Mouse (Mus musculus) T-cell, adult 2 months (primary cell): Measurements from ENCODE around the gene Nanos2.
A peak's percentile ranks its signal among the peaks of the same experiment; 100 is the strongest.

ENCODE experiments used
- DNase-seq: peaks from one replicate; pipeline ENCODE4 v3.0.0; 2022; ENCODE audit warnings: low spot score

Gene Nanos2

DNA sequence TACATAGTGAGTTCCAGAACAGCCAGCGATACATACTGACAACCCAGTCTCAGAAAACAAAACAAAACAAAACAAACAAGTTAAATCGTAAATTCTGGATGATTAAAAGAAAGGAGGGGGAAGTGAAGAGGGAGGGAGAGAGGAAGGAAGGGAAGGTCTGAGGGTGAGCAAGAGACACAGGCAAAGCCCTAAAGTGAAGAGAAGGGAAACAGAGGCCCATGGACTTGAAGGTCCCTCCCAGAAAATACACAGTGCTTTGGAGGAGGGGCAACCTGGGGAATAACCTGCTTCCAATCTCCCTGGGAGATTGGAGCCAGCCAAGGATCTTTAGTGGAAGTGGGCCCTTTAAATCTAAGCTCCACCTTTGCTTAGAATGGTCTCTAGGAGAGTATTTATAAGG is at the start of gene Nanos2:
Nanos2 (plus strand) TSS at position 301 of the 400 bp plus-strand sequence.
- no peak for DNase-seq

- DNase-seq = no peak
Observed at GRCm38 (mm10) chr7:18942376-18942775, 44.8 kb upstream of the Nanos2 start.

DNA sequence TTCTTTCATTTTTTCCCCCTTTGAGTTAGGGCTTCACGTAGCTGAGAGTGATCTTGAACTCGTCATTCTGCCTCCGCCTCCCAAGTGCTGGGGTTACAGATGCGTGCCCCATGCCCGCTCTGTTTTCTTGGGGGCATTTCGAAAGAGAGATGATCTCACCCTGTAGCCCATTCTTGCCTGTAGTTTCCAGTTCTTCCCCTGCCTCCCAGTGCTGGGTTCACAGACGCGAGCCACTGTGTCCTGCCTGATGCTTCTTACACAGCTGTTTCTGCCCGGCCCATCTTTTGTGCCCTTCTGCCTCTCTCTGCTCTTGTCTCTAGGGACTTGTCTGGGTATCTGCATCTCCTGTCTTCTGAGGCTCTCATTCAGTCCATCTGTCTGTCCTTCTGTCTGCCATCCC is 44.4 kb upstream of the Nanos2 start:
- no peak for DNase-seq

GRCm38 (mm10) chr7:18948151-18948550 is 39.0 kb upstream of the Nanos2 start:
- no peak for DNase-seq

DNA sequence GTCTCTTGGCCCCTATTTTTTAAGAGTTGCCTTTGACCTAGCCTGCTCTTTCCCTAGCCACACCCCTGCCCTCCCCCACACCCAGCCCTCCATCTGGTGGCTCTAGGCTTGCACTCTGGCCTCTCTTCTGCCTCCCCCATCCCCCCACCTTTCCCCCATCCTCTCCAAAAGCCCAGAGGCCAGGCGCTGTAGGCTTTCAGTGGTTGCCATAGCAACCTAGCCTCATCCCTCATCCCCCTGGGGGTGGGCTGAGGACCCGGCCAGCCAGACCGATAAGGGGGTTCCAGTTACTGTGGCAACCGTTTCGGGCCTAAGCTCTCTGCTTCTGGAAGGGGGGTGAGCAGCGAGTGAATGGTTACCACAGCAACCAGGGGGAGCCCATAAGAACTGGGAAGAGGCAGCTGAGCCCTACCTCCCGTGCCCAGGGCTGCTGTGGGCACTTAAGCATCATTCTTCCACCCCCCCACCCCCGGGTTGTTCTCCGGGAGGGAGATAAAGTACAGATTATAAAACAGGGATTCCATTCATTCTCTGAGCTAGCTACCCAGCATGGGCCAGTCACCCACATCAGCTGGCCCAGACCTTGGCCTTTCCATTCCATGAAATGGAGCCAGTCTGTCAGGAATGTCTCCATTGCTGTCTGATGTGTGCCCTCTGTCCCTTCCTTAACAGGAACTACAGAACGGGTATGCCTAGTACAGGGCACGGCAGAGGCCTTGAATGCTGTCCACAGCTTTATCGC is 37.2 kb upstream of the Nanos2 start:
- DNase-seq = no peak

GRCm38 (mm10) chr7:18950523-18951315 is 36.5 kb upstream of the Nanos2 start:
- DNase-seq = no peak

- no peak for DNase-seq
Observed at GRCm38 (mm10) chr7:18951397-18951796, 35.8 kb upstream of the Nanos2 start.

DNA sequence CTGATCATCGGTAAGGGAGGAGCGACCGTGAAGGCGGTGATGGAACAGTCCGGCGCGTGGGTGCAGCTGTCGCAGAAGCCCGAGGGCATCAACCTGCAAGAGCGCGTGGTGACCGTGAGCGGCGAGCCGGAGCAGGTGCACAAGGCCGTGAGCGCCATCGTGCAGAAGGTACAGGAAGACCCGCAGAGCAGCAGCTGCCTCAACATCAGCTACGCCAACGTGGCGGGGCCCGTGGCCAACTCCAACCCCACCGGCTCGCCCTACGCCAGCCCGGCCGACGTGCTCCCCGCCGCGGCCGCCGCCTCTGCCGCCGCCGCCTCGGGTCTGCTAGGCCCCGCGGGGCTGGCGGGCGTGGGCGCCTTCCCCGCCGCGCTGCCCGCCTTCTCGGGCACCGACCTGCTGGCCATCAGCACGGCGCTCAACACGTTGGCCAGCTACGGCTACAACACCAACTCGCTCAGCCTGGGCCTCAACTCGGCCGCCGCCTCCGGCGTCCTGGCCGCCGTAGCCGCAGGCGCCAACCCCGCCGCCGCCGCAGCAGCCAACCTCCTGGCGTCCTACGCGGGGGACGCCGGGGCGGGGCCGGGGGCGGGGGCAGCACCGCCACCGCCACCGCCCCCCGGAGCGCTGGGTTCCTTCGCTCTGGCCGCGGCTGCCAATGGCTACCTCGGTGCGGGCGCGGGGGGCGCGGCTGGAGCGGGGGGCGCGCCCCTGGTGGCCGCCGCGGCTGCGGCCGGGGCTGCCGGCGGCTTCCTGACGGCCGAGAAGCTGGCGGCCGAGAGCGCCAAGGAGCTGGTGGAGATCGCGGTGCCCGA is 29.4 kb upstream of the Nanos2 start:
- DNase-seq = peak; percentile 11

DNA sequence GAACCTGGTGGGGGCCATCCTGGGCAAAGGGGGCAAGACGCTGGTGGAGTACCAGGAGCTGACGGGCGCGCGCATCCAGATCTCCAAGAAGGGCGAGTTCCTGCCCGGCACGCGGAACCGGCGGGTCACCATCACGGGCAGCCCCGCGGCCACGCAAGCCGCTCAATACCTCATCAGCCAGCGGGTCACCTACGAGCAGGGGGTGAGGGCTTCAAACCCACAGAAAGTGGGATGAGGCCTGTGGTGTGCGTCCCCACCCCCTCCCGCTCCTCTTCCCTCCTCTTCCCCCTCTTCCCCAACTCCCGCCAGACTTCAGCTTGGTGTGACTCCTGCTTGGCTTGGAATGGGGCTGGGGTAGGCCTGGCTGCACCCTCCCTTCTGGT is 28.8 kb upstream of the Nanos2 start:
- no peak for DNase-seq

- no peak for DNase-seq
Observed at GRCm38 (mm10) chr7:18959446-18959845, 27.8 kb upstream of the Nanos2 start.

GRCm38 (mm10) chr7:18962171-18962792 is 24.9 kb upstream of the Nanos2 start:
- no peak for DNase-seq

DNA sequence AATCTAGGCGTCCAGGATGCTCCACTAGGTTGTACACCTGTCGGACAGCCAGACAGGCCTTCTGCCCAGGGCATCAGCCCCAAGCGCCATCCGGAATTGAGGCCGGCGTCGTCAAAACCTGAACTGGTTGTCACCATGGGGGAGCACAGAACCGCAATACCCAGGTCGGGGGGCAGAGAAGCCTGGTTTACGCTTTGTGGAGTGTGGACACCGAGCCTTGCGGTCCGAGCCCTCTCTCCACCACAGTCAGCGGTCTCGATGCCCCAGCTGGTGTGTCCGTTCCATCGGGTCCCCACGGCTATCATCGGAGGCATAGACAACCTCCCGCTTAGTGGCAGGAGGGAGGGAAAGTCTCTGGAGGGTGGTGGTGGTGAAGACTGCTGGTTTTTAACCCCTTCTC is 24.4 kb upstream of the Nanos2 start:
- DNase-seq = no peak

GRCm38 (mm10) chr7:18963294-18963843 is 23.8 kb upstream of the Nanos2 start:
- DNase-seq = no peak

GRCm38 (mm10) chr7:18965312-18965711 is 21.9 kb upstream of the Nanos2 start:
- no peak for DNase-seq

DNA sequence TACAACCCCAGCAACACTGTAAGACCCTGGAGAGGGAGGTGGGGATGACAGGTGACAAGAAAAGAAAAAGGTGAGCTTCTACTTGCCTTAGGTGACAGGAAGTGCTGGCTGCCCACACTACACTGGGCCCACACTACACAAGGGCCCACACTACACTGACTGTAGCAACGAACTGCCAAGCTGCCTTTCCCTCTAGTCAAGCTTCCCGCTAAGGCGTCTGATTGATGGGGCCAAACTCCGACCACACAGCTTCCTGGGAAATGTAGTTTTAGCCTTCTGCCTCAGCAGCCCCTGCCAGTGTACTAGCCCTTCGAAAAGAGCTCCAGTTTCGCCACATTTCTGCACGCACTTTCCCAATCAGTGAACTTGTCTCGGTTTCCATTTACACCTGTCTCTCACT is 19.6 kb upstream of the Nanos2 start:
- no peak for DNase-seq

DNA sequence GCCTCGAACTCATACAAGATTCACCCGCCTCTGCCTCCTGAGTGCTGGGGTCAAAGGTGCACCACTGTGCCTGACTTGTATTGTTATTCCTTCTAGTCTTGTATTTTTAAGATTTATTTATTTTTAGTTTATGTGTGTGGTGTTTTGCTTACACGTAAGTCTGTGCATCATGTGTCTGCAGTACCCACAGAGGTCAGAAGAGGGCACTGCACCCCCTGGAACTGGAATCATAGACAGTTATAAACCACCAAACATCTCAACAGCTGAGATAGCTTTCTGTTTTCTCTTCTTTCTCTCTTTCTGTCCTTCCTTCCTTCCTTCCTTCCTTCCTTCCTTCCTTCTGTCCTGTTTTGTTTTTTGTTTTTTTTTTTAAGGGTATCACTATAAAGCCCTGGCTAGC is 16.2 kb upstream of the Nanos2 start:
- DNase-seq = no peak

DNA sequence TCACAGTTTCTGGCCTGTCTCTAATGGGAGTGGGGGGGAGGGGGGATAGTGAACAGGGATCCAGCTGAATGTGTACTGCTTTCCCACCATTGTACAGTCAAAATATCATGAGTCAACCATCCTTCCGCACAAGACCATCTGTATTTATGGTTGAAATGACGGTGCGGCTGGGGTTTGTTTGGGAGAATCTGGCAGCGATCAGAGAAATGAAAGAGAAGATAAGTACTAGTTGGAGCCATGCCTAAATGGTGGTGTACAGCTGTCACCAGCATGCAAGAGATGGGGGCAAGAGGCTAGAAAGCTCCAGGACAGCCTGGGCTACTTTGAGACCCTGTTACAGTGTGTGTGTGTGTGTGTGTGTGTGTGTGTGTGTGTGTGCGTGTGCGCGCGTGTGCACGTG is 8.8 kb upstream of the Nanos2 start:
- DNase-seq = no peak

DNA sequence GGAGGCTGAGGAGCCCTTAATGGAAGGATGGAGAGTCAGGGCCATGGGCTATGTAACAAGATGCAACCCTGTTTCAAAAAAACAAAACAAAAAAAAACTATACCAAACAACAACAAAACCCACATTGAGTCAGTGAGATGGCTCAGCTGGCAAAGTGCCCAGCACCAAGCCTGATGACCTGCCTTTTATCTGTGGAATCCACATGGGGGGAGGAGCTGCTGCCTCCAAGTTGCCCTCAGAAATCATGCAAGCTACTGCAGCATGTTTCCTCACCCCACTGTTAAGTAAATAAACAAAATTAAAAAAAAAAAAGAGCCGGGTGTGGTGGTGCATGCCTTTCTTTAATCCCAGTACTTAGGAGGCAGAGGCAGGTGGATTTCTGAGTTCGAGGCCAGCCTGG is 697 bp upstream of the Nanos2 start:
- no peak for DNase-seq

- DNase-seq = no peak
Observed at GRCm38 (mm10) chr7:18987747-18988146, 547 bp downstream of the Nanos2 start.

DNA sequence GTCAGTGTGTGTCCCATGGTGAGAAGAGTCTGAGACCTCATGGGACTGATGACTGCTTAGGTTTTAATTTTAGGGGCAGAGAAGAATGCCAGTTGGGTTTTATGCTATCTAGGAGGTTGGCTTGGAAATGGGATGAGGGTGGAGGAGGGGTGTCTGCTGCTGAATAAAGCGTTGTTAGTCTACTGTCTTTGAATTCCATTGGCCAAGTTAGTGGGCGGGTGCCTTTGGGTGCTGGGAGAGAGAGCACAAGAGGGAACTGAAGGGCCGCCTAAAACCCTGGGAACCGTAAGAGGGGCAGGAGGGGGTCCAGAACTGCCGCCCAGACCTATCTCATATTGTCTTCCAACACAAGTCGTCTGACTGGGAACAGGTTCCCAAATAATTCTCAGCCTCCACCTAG is 1.6 kb downstream of the Nanos2 start:
- no peak for DNase-seq

DNA sequence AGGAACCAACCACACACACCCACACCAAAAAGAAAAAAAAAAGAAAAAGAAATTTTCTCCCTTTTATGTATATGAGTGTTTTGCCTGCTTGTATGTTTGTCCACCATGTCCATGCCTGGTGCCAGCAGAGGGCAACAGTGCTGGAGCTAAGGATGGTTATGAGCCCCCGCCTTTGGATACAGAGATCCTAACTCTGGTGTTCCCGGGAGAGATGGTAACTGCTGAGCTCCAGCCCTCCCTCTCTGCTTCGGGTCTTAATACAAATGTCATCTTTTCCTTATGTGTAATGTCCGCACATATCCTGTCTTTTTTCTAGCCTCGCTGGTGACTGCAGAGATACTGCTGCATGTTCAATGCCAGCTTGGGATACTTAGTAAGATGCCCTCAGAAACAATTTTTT is 2.8 kb downstream of the Nanos2 start:
- no peak for DNase-seq
